Mouse (Mus musculus) lung, embryonic 16.5 days (tissue): ENCODE results near the gene Hivep3. TPM values are rescaled to one million over a fixed set of nuclear protein-coding genes. Genes with fewer than 3 reads are reported as not detected.
A peak's percentile ranks its signal among the peaks of the same experiment; 100 is the strongest.

ENCODE experiments used
- ATAC-seq: fragments of 200-750 bp; cut with Nextera tagmentation; 2 replicates; pipeline ENCODE4 v1.8.0; 2017; ENCODE audit warnings: low read depth, mild to moderate bottlenecking, moderate library complexity
- H3K27ac ChIP-seq: fragments of 300-500 bp; sonication (generic); 2 replicates; pipeline ENCODE4 v1.5.1; 2014; ENCODE audit warnings: mild to moderate bottlenecking, control low read depth, low read length
- H3K27me3 ChIP-seq: fragments of 300-500 bp; sonication (generic); 2 replicates; pipeline ENCODE4 v1.6.1; 2014; ENCODE audit warnings: low read depth, low read length, mixed read lengths; ENCODE audit not compliant: control insufficient read depth, insufficient read depth
- H3K36me3 ChIP-seq: fragments of 300-500 bp; sonication (generic); 2 replicates; pipeline ENCODE4 v1.6.1; 2014; ENCODE audit warnings: low read length; ENCODE audit not compliant: control insufficient read depth, insufficient read depth
- H3K4me1 ChIP-seq: fragments of 300-500 bp; sonication (generic); replicated peaks from 2 replicates; pipeline ENCODE4 v1.6.1; 2014; ENCODE audit warnings: low read length, mixed read lengths; ENCODE audit not compliant: control insufficient read depth, insufficient read depth
- H3K4me2 ChIP-seq: fragments of 300-500 bp; sonication (generic); 2 replicates; pipeline ENCODE4 v1.6.1; 2014; ENCODE audit warnings: low read depth, low read length, control low read depth
- H3K4me3 ChIP-seq: fragments of 300-500 bp; sonication (generic); 2 replicates; pipeline ENCODE4 v1.5.1; 2014; ENCODE audit warnings: mild to moderate bottlenecking, low read length, control low read depth
- H3K9ac ChIP-seq: fragments of 300-500 bp; sonication (generic); 2 replicates; pipeline ENCODE4 v1.6.1; 2014; ENCODE audit warnings: low read length, control low read depth
- H3K9me3 ChIP-seq: fragments of 300-500 bp; sonication (generic); 2 replicates; pipeline ENCODE4 v1.6.1; 2016; ENCODE audit warnings: low read length; ENCODE audit not compliant: control insufficient read depth
- WGBS: fragments of 180-500 bp; shearing (Covaris S2); extraction: QIAGEN DNeasy Blood & Tissue Kit; methylation state at CpG from one replicate; pipeline ENCODE4 v1.1.7; 2014; 5-methylcytosine and 5-hydroxymethylcytosine counted together
- polyA plus RNA-seq: library from polyadenylated mRNA; unstranded; fragments of >200 nt; fragmentation: Nextera tagmentation; extraction: Ambion mirVana; gene quantifications from 2 replicates; pipeline ENCODE4 v1.2.1, GENCODE M21; 2015

The Hivep3 gene
- polyA plus RNA-seq, 1 experiment from 2014 or later, result 30.3 TPM

- no peaks in the 10 kb centered on the region for H3K9me3 ChIP-seq
- no peaks in the 10 kb centered on the region for H3K27me3 ChIP-seq
- WGBS, result 45% methylated on average over 5 of the region's 5 CpGs
- no peak overlapping the region for H3K4me3 ChIP-seq
- peaks cover 7% of the 10 kb centered on the region for H3K4me1 ChIP-seq
- H3K36me3 ChIP-seq, result no peaks in the 10 kb centered on the region
- H3K4me2 ChIP-seq, result no peak overlapping the region
- ATAC-seq, result no peak; the same call in 1 of the 2 replicates
- H3K27ac ChIP-seq, result peak overlapping the region; percentile 23; the same call in 1 of the 2 replicates
- H3K9ac ChIP-seq, result no peak overlapping the region
Observed at GRCm38 (mm10) chr4:119779561-119780400, 46.2 kb downstream of the Hivep3 start.

DNA sequence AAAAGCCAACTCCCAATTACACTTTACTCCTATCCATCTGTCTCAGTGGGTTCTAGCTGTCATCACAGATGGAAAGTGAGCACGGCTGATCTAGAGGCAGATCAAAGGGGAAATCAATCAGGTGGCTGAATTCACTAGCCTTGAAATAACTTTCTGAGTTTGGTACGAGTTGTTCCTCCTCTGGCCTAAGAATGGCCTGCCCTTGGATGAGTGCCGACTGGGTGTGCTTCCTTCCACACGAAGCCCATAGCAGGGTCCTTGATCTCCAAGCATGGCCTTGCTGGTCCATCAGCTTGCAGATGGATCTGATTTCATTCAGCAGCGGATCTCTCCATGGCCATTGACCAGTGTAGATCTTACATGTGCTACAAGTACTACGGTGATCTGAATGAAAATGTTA is 47.3 kb downstream of the Hivep3 start:
- Histone ChIP-seq H3K27me3 (no peaks in the 10 kb centered on the region), H3K36me3 (no peaks in the 10 kb centered on the region), H3K4me2 (no peak overlapping the region), H3K27ac (no peak overlapping the region), H3K9ac (no peak overlapping the region), H3K9me3 (no peaks in the 10 kb centered on the region), H3K4me1 (peaks cover 7% of the 10 kb centered on the region), H3K4me3 (no peak overlapping the region)
- ATAC-seq, result no peak
- 63% methylated on average over 6 of the region's 6 CpGs for WGBS

- no peak for ATAC-seq
Observed at GRCm38 (mm10) chr4:119784959-119785358, 51.4 kb downstream of the Hivep3 start.

GRCm38 (mm10) chr4:119786307-119786706 is 52.7 kb downstream of the Hivep3 start:
- WGBS, result 68% methylated on average over 2 of the region's 2 CpGs

More at GRCm38 (mm10) chr4:119784959-119785358, 51.4 kb downstream of the Hivep3 start:
- Histone ChIP-seq H3K9me3 (no peaks in the 10 kb centered on the region), H3K9ac (no peak overlapping the region), H3K27me3 (no peaks in the 10 kb centered on the region), H3K4me1 (peaks cover 2% of the 10 kb centered on the region), H3K4me2 (no peak overlapping the region), H3K4me3 (no peak overlapping the region), H3K36me3 (no peaks in the 10 kb centered on the region), H3K27ac (no peak overlapping the region)
- 89% methylated on average over 3 of the region's 3 CpGs for WGBS

DNA sequence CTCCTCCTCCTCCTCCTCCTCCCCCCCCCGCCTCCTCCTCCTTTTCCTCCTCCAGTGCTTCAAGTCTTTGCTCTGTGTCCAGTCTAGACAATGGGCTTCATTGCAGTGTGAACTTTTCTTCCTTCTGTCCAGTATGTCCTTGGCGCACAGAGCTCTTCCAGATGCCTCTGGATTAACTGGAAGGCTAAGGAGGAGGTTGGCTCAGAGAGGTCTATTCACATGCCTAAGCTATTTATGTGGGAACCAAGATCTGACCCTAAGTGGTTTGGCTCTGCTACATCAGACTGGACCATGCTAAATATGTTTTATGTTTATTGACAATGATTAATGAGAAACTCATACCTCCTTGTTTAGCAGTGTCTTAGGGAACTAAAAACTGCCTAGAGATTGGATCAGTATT is 53.1 kb downstream of the Hivep3 start:
- no peak overlapping the region for H3K4me2 ChIP-seq
- H3K36me3 ChIP-seq, result no peaks in the 10 kb centered on the region
- no peak for ATAC-seq
- no peaks in the 10 kb centered on the region for H3K27me3 ChIP-seq
- H3K9ac ChIP-seq, result no peak overlapping the region
- H3K27ac ChIP-seq, result no peak overlapping the region
- WGBS, result 75% methylated on average over 1 of the region's 2 CpGs
- no peak overlapping the region for H3K4me3 ChIP-seq
- no peaks in the 10 kb centered on the region for H3K4me1 ChIP-seq
- H3K9me3 ChIP-seq, result no peaks in the 10 kb centered on the region

More at GRCm38 (mm10) chr4:119786307-119786706, 52.7 kb downstream of the Hivep3 start:
- Histone ChIP-seq H3K36me3 (no peaks in the 10 kb centered on the region), H3K4me2 (no peak overlapping the region), H3K4me1 (no peaks in the 10 kb centered on the region), H3K9ac (no peak overlapping the region), H3K27ac (no peak overlapping the region), H3K4me3 (no peak overlapping the region), H3K27me3 (no peaks in the 10 kb centered on the region), H3K9me3 (no peaks in the 10 kb centered on the region)
- no peak for ATAC-seq

DNA sequence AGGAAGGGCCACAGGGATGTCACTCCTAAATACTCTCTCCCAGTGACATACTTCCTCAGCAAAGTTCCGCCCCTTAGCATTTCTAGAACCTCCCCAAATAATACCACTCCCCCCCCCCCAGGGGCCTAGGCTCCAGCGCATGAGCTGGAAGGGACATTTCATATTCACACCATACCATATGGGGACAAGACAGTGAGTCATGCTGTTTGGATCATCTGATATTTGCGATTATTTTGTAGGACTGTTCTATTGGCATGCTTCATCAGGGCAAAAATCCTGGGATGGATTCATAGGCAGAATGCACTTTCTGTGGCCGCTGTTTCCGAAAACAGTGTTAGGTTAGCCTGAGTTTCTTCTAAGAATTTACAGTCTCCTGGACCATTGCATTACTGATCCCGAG is 55.2 kb downstream of the Hivep3 start:
- H3K9ac ChIP-seq, result no peak overlapping the region
- H3K27ac ChIP-seq, result no peak overlapping the region
- H3K36me3 ChIP-seq, result no peaks in the 10 kb centered on the region
- no peak for ATAC-seq
- H3K27me3 ChIP-seq, result no peaks in the 10 kb centered on the region
- H3K4me1 ChIP-seq, result no peaks in the 10 kb centered on the region
- 89% methylated on average over 6 of the region's 6 CpGs for WGBS
- no peak overlapping the region for H3K4me3 ChIP-seq
- H3K9me3 ChIP-seq, result no peaks in the 10 kb centered on the region
- no peak overlapping the region for H3K4me2 ChIP-seq

- 76% methylated on average over 9 of the region's 9 CpGs for WGBS
- no peak for ATAC-seq
- no peak overlapping the region for H3K4me2 ChIP-seq
- H3K4me3 ChIP-seq, result no peak overlapping the region
- no peaks in the 10 kb centered on the region for H3K27me3 ChIP-seq
- no peaks in the 10 kb centered on the region for H3K4me1 ChIP-seq
- no peaks in the 10 kb centered on the region for H3K9me3 ChIP-seq
- H3K27ac ChIP-seq, result no peak overlapping the region
- no peak overlapping the region for H3K9ac ChIP-seq
- H3K36me3 ChIP-seq, result no peaks in the 10 kb centered on the region
Observed at GRCm38 (mm10) chr4:119789495-119790148, 56.0 kb downstream of the Hivep3 start.

GRCm38 (mm10) chr4:119798891-119799290 is 65.3 kb downstream of the Hivep3 start:
- ATAC-seq, result no peak
- no peaks in the 10 kb centered on the region for H3K27me3 ChIP-seq
- WGBS, result 68% methylated on average over 3 of the region's 3 CpGs
- no peaks in the 10 kb centered on the region for H3K36me3 ChIP-seq
- H3K4me3 ChIP-seq, result no peak overlapping the region
- no peak overlapping the region for H3K4me2 ChIP-seq
- H3K9ac ChIP-seq, result no peak overlapping the region
- H3K4me1 ChIP-seq, result no peaks in the 10 kb centered on the region
- no peak overlapping the region for H3K27ac ChIP-seq
- no peaks in the 10 kb centered on the region for H3K9me3 ChIP-seq

- Histone ChIP-seq H3K4me2 (no peak overlapping the region), H3K27ac (no peak overlapping the region), H3K9ac (no peak overlapping the region), H3K4me3 (no peak overlapping the region), H3K36me3 (no peaks in the 10 kb centered on the region), H3K27me3 (no peaks in the 10 kb centered on the region), H3K9me3 (no peaks in the 10 kb centered on the region), H3K4me1 (no peaks in the 10 kb centered on the region)
- 65% methylated on average over 2 of the region's 2 CpGs for WGBS
- no peak for ATAC-seq
Observed at GRCm38 (mm10) chr4:119806556-119806955, 73.0 kb downstream of the Hivep3 start.
